Mouse (Mus musculus): ENCODE measurements around the gene Hmgcl.

- TF ChIP-seq POLR2A (IDR thresholded peaks at IDR 0.05; ENCODE audit: insufficient read depth, low read depth, low read length), result no peak
- no peak for TF ChIP-seq CTCF (IDR thresholded peaks at IDR 0.05; ENCODE audit: insufficient read depth, low read depth, low read length)
Measured at GRCm38 (mm10) chr4:136010586-136010985, 64.3 kb downstream of the Hmgcl start.

Measured in olfactory bulb, adult 2 months (tissue).